Mouse (Mus musculus): Measurements from ENCODE around the gene Kank2.

- no peak for TF ChIP-seq CTCF (IDR thresholded peaks at IDR 0.05; ENCODE audit: low read depth)
- no peak for TF ChIP-seq EP300 (IDR thresholded peaks at IDR 0.05; ENCODE audit: low read depth)
Observed at GRCm38 (mm10) chr9:21759718-21760117, 38.8 kb downstream of the Kank2 start.
